Mouse (Mus musculus) granulocyte monocyte progenitor cell, adult 5-6 weeks (primary cell): ENCODE results near the gene Jade1. TPM values are rescaled to one million over a fixed set of nuclear protein-coding genes. Genes with fewer than 3 reads are reported as not detected.

ENCODE experiments used
- ATAC-seq: replicated peaks from 2 replicates; pipeline ENCODE4 v1.8.0; 2016; ENCODE audit warnings: mild to moderate bottlenecking, moderate TSS enrichment, inconsistent platforms; ENCODE audit not compliant: poor library complexity, severe bottlenecking
- total RNA-seq, 2 experiments: library from RNA; stranded (forward) in 1 of 2; stranded (reverse) in 1 of 2; fragments of 200-712, 200-1000 nt in 1 of 2; fragments of >200 nt in 1 of 2; fragmentation: Nextera tagmentation in 1 of 2; gene quantifications; 2 replicates each; pipeline ENCODE4 v1.2.3; 2014 to 2017

Gene Jade1
- total RNA-seq, 2 experiments from 2014 or later, result 53.3 to 72.7 TPM

DNA sequence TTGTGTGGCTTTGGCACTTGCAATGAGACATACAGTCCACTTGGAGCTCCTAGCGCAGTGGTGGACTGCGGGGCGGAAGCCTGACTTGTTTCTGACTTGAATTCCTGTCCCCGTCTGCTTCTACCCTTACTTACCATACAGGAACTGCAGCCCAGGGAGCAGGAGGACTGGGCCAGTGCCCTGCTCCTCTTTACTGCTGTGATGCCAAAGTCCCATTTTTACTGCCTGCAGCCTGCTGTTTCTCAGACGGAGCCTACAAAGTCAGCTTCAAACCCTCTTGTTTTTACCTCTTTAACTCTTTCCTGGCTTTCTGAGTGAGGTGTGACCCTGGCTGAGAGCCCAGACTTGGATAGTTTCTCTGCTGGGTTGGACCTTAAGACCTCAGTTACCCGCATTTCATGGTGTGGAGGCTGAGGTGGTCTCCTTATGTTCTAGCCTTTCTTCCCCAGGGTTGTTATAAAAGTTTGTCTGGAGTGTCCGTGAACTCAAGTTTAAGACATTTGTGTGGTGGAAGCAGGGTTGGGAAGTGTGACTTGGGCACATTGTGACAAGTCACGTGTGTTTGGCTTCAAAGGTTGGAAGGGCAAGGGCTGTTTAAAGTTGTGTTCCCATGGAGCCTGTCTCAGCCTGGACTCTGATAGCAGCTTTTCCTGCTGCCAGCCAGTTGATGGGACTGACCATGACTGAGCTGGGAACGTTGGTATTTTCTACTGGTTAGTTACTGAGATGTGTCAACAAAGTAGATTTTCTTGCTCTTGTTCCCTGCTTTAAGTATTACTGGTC, 38.8 kb downstream of the Jade1 start:
- ATAC-seq, result no peak

DNA sequence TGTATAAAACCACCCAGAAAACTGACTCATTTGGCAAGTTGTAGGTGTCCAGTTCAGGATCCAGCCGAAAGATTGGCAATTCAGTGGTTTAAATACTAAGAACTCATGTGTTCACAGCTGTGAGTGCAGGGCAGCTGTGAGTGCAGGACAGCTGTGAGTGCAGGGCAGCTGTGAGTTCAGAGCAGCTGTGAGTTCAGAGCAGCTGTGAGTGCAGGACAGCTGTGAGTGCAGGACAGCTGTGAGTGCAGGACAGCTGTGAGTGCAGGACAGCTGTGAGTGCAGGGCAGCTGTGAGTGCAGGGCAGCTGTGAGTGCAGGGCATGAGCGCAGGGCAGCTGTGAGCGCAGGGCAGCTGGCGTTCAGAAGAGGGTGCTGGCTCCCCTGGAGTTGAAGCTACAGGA, 39.5 kb downstream of the Jade1 start:
- no peak for ATAC-seq

DNA sequence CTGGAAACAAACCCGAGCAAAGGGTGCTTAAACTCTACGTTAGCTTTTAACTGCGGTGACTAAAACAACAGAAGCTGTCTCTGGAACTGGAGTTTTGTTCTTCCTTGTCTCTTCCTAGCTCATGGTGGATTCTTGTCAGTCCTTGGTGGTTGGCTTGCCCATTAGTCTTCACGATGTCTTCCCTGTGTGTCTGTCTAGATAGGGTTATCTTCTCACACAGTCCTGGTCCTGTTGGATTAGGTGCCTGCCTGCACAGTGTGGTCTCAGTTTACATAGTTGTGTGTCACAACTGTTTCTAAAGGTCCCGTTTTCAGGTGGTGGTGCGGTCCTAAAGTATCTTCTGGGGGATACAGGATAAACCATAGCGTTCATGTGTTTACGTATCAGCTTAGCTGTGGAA, 41.5 kb downstream of the Jade1 start:
- no peak for ATAC-seq

DNA sequence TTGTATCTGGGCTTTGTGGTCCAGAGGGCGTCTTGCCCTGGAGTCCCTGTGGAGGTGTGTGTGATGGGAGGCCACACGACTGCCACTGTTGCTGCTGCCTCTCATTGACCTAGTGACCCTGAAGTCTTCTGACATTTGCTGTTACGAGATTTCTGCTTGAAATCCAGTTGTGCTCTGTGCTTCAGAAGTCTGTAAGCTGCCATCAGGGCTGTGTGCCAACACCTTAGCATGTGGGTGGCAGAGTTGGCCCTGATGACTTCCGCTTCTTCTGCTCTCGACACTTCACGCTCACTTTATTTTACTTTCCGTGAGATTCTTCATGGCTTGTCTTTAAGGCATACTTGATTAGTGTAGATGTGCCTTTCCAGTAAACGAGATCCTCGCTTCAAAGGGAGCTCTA, 42.9 kb downstream of the Jade1 start:
- ATAC-seq, result no peak

DNA sequence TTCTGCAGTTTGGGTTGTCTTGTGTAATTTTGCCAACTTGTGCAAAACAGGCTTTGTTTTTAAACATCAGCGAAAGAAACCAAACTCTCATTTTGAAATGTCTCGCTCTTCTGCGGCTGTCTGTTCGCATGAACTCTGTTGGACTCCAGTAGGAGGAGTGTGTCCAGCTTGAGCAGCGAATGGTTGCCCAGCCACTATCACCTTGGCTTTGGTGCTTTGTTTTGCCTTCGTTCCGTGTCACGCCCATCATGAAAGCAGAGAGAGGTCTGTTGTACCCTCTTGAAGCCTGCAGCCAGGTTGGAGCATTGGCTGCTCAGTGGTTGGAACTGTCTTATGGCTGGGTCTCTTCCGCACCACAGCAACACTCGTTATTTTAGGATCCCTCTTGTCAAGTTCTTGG, 43.7 kb downstream of the Jade1 start:
- ATAC-seq, result no peak

DNA sequence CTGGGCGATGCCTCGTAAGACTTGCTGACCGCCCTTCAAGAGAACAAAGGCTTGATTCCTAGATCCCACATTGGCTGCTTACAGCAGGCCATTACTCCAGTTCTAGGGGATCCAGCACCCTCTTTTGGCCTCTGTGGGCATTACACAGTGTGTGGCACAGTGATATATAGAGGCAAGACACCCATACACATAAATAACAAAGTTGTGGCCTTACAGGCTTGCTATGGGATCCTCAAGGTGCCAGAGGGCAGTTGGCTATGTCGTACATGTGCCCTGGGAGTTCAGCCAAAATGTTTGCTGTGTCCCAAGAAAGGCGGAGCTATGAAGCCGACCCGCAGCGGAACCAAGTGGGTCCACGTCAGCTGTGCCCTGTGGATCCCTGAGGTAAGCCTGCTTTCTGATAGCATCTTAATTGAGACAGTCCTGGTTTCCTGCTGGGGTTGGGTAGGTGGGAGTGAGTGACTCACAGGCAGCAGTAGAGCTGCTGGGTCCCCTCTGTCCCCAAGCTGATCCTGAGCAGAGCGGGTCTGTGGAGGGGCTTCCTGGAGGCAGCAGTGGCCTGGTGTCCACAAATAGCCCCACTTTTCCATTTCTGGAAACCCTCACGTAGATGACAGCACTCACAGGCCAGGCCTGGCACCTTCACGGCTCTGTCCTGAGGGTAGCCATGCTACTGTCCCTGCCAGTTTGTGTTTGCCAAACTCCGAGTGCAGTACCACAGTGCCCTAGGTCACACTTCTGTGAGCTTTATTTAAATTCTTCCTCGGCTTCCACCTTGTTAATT, 44.5 kb downstream of the Jade1 start:
- ATAC-seq, result peak; percentile 61

DNA sequence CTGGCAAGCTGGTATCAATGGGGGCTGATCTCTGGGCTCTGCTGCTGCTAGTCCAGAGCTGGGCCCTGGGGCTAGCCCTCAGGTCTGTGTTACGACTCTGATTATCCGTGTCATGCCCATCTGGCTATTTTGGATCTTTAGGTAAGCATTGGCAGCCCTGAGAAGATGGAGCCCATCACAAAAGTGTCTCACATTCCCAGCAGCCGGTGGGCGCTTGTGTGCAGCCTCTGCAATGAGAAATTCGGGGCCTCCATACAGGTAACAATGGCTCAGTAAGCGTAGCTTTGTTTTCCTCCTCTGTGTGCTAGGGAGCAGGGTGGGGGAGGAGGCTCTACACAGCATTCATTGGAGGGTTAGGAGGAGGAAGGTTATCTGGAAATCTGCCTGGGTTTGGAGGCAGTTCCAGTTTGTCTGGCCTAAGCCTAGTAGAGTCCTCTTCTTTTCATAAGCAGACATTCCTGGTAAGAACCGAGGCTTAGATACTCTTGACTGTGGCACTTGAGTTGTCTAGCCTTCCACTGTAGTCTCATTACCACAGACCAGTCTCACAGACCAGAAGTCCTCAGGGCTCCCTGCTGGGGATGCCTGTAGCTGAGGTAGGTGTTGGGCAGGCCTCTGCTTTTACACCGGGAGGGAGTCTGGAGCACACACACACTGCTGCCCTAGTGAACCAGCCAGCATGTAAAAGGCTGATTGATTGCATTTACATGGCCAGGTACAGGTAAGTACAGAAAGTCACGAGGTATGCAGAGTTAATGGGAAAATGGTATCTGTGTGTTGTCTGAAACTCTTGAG, 45.9 kb downstream of the Jade1 start:
- no peak for ATAC-seq

DNA sequence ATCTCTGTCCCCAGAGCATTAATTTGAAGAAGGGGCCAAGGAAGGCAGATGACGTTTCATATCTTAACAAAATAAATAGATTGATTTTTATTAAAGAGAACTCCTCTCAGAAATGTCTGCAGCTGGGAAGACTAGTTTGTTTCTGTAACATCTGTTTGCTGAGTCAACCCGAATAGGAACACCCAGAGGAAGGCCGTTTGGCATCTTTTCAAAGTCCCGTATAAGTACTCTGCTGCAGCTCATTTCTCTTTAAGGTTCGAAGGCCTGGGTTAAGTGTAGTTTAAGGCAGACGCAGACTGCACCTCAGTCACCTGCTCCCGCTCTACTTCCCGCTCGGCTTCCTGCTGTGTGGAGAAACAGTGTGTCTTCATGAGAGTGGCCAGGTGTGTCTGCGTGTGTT, 47.4 kb downstream of the Jade1 start:
- no peak for ATAC-seq

DNA sequence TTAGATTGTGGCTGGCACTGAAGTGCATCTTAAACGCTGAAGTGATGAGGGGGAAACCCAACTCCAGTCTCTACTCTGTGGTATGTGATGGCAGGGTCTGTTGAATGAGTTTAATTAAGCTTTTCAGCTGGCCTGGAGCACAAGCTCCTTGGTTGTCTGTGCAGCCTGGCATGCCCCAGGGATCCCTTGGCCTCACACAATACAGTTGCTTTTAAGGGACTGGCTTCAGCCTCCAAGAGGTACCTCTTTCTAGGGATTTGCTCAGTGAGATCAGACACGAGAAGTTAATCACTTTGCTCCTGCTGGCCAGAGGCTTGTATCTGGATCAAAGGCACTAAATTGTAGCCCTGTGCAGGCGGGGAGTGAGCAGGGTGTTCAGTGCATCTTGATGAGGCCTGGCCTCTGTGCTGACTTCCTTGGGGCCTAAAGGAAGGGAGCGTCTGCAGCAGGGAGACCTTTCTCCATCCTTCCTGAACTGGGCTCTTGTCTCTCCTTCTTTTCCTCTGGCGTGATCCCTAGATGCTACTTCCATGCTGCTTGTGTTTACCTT, 48.0 kb downstream of the Jade1 start:
- no peak for ATAC-seq

DNA sequence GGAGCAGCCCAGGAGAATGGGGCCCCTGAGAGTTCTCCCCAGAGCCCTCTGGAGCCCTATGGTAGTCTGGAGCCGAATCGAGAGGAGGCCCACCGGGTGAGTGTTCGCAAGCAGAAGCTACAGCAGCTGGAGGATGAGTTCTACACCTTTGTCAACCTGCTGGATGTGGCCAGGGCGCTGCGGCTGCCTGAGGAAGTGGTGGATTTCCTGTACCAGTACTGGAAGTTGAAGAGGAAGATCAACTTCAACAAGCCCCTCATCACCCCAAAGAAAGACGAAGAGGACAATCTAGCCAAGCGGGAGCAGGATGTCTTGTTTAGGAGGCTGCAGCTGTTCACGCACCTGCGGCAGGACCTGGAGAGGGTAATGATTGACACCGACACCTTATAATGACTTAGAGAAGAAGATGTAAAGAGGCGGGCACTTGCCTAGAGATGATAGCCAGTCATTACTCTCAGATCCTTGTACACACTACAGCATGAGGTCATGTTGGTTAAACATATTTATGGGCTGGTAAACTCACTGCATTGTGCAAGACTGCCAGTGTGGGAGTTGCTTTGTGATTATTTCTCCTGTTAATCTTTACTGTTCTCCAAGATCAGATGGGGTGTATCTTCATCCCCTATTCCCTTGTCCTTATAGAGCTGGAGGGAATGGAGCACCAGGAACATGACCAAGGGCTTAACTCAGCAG, 49.2 kb downstream of the Jade1 start:
- peak; percentile 61 for ATAC-seq

DNA sequence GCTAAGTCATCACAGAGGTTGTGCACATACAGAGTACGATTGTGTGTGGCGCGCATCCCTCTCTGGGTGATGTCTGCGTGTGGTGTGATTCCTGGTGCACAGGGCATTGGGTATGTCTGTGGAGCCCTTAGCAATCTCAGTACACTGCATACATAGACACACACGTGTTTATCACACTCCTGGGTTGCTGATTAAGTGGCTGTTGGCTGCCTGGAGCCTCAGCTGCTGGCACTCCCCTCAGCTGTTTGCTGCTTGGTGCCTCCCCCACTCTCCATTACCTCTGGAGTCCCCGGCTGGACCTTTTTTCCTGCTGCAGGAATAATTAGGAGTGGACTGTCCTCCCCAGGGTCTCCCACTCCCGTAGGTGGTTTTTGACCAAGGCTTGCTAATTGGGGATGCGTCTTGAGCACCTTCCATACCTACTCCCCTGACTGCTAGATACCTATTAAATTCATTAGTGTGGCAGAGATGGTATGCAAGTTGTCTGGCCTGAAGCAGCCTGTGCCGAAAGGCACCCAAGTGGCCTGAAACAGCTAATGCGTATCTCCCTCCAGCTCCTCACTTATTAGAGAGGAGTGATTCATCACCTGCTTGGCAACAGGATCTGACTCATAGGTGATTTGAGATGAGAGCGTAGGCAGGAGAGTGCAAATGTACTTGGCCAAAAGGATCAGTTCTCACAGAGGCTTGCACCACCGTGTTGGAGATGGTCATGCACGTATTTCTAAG, 50.2 kb downstream of the Jade1 start:
- ATAC-seq, result no peak

DNA sequence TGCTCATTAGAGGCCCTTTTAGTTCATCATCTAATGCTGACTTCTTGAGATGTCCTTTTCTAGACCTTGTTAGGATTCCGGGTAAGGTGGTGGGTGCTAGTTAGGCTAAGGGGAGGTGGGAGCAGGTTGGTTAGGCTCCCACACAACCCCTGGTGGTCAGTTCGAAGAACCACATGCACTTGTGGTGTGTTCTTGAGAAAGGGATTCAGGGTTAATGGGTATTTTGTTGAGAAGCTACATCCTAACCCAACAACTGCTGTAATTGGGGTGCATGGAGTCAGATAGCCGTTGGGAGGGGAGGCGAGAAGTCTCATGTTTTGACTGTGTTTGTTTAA, 50.8 kb downstream of the Jade1 start:
- ATAC-seq, result no peak

DNA sequence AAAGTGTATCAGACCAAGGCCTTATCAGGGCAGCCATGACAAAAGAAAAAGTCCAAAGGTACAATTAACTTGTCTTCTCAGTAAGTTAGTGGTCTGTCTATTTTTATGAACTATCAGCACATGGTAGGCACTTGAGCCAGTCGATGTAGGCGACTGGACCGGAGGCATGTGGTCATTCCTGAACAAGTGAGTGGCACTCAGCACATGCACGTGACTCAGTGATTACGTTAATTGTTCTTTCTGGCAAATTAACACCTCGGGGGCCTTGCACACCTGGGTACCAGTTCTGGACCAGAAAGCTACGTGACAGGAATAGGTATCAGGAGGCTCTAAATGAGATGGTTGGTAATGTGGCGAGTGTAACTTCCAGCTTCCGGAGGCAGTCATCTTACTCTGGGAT, 51.5 kb downstream of the Jade1 start:
- ATAC-seq, result no peak

DNA sequence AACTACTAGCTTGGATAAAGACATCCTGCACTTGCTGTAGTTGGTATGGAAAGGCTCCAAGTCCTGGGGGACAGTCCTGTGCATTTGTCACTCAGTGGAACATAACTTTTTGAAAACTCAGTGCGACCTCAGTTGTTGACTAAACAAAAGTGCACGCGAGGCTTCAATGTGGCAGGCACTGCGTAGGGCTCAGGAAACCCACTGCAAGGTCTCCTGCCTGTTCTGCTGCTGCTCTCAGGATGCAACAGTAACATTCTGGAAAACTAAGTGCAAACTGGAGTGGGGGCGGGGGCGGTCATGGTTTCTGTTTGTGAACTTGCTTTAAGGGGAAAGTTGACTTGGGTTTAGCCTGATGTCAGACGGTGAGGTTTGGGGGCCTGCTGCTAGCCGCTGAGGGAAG, 51.9 kb downstream of the Jade1 start:
- ATAC-seq, result no peak

DNA sequence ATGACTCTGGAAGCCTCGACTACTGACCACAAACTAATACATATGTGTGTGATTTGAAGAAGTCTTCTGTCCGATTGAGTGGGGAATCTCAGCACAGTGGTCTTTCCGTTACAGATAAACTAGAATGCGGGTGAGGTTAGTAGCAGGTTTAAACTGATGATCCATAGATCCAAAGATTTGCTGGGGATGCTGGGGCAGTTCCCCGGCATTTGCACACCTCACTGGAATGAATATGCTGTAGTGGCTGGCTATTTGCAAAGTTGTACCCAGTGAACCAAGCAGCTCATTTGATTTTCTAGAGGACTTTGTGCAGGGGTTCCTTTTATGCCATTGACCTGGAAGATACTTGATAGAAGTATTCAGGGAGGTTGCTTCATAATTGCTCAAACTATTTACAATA, 53.5 kb downstream of the Jade1 start:
- ATAC-seq, result no peak

DNA sequence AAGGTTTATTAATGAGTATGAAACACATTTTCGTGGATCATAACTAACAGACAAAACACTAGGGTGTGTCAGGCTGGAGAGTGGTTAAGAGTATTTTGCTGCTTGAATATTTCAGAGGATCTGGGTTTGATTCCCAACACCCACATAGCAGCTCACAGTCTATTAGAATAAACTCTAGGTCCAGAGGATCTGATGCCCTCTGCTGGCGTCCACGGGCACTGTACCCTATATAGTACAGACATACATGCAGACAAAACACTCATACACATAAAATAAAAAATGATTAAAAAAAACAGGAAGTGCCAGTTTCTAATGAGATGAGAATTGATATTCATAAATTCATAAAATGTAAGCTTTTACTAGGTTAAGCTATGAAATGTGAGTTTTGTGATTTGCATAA, 56.7 kb downstream of the Jade1 start:
- ATAC-seq, result peak; percentile 62

DNA sequence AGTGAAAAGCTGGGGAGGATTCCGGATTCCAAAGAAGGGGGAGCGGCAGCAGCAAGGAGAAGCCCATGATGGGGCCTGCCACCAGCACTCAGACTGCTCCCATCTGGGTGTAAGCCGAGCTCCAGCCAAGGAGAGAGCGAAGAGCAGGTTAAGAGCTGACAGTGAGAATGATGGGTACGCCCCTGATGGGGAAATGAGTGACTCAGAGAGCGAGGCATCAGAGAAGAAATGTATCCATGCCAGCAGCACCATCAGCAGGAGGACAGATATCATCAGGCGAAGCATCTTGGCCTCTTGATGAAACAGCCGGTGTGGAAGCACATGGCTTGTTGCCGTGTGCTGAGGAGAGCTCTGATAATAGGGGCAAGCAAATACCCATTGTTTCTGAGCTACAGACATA, 58.2 kb downstream of the Jade1 start:
- ATAC-seq, result no peak

DNA sequence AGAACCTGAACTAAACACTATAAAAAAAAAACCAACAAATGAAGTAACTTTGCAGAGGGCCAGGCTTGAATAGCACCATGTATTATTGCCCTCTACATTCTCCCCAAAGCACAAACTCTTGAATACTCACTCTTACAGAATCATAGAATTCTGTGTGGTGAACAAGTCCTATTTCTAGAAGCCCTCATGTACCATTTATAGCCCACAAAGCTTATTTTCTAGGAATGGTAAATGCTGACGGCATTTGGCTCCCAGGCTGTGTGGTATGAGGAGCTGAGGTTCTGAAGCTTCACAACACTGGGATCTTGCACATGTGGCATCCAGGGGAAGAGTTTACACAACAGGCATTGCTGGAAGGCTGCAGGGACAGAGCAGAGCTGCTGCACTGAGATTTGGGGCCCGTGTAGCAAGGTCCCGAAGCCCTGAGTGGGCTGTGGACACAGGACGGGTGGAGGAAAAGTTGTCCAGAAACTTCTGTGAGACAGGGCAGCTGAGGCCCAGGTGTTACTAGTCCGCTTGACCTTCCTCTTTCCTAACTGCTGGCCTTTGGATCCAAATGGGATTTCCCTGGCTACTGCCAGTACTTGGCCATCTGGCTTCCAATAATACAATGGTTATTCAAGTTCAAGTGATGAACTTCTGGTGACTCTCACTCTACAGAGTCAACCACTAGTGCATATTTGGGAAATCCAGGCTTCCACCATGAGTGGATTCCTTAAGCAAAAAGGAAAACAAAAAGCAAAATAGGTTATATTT, 58.9 kb downstream of the Jade1 start:
- ATAC-seq, result no peak

DNA sequence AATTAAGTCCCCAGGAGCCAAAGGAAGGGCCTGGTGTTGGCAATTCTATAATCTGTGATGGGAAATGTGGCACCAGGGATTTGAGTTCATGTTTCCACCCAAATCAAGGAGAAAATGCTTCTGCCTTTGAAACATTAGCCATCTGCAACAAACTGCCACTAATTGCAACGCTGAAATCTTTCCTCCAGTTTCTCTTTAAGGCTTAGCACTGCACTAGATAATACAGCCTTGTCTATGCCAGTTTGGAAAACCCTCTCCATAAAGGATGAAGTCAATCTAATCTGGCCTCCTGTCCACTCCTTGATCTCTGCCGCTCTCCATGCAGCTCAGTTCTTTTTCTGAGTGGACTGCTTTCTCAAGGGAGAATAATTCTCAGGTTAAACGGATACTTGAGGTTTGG, 62.5 kb downstream of the Jade1 start:
- no peak for ATAC-seq
